Mouse (Mus musculus) retina, postnatal 1 day (tissue): ENCODE data around the gene Zbbx.

Experiments used
- DNase-seq: peaks from one replicate; pipeline ENCODE4 v3.0.0-alpha.2; 2012

Gene Zbbx

GRCm38 (mm10) chr3:75164838-75165496 is at the start of gene Zbbx:
TSS of gene Zbbx (minus strand) at chr3:75165034.
- peak; percentile 90 for DNase-seq

GRCm38 (mm10) chr3:75202808-75203503 is 38.1 kb upstream of the Zbbx start:
- DNase-seq, result peak; percentile 58

GRCm38 (mm10) chr3:75182606-75183005 is 17.8 kb upstream of the Zbbx start:
- DNase-seq, result peak; percentile 4

- DNase-seq, result peak; percentile 91
Measured at GRCm38 (mm10) chr3:75141876-75142275, 23.0 kb downstream of the Zbbx start.

DNA sequence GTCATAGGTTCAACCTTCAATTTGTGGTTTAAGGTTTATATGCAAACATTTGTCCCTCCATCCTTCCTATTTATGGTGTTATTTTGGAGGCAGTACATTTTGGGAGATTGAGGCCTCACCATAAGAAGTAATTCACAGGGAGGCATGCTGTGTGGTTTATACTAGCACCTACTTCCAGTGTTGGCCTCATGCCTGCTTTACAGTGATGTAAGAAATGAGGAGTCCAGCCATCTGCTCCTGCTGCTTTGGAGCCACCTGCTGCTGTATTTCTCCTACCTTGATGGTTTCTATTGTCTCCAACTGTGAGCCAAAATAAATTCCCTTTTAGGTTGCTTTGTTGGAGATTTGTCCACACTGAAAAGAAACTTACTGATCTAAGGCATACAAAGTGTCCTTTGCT is 60.0 kb downstream of the Zbbx start:
- DNase-seq, result no peak

DNA sequence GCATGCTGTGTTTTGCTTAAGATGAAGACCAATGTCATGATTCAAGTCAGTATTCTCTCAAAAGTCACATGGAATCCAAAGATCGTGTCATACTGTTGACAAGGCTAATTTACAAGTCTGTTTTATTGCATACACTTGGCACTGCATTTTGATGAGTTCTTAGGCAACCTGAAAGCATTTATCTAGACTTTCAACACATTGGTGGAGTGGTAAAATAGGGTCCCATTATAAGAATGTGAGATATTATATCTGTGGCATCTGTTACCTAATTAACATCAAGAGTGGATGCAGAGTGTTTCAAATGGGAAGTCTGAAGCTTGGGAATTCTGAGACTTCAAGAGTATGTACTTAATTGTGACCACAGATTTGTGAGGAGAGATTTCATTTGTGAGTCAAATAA is 79.1 kb downstream of the Zbbx start:
- no peak for DNase-seq

DNA sequence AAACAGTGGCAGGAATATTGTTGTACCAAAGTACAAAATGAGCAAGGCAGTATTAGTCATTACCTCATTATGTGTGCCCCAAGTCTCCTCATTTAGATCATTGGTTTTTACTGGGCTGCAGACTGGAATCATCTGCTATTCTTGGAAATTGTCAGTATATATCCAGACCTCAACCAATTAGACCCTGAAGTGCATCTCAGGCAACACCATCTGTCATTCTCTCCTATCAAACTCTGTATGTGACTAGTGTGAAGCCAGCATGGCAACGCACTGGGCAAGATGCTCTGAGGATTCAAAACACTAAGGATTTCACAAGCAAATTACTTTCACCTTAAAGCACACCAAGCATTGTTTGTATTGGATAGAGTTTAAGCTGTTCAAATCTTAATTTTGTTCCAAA is 85.9 kb downstream of the Zbbx start:
- DNase-seq, result no peak

GRCm38 (mm10) chr3:75009701-75010100 is 155.1 kb downstream of the Zbbx start:
- DNase-seq, result no peak
